Mouse (Mus musculus) forebrain, embryonic 14.5 days (tissue): ENCODE data around the gene Acox2. TPM values are rescaled to one million over a fixed set of nuclear protein-coding genes. Genes with fewer than 3 reads are reported as not detected.

Experiments
- ATAC-seq: fragments of 200-750 bp; cut with Nextera tagmentation; 2 replicates; pipeline ENCODE4 v1.8.0; 2017; ENCODE audit warnings: mild to moderate bottlenecking, moderate library complexity
- DNase-seq: peaks from one replicate; pipeline ENCODE4 v3.0.0-alpha.2; 2015; ENCODE audit warnings: low spot score
- H3K27ac ChIP-seq: fragments of 300-500 bp; sonication (generic); 2 replicates; pipeline ENCODE4 v1.5.1; 2014; ENCODE audit warnings: low read depth, mild to moderate bottlenecking, control low read depth, low read length, moderate library complexity
- H3K27me3 ChIP-seq: fragments of 300-500 bp; sonication (generic); replicated peaks from 2 replicates; pipeline ENCODE4 v1.6.1; 2014; ENCODE audit warnings: low read length, control low read depth, mixed read lengths; ENCODE audit not compliant: control insufficient read depth, insufficient read depth
- H3K36me3 ChIP-seq: fragments of 300-500 bp; sonication (generic); 2 replicates; pipeline ENCODE4 v1.6.1; 2014; ENCODE audit warnings: low read length, control low read depth; ENCODE audit not compliant: control insufficient read depth, insufficient read depth
- H3K4me1 ChIP-seq: fragments of 300-500 bp; sonication (generic); 2 replicates; pipeline ENCODE4 v1.6.1; 2014; ENCODE audit warnings: antibody characterized with exemption, low read length, control low read depth; ENCODE audit not compliant: control insufficient read depth, insufficient read depth
- H3K4me2 ChIP-seq: fragments of 300-500 bp; sonication (generic); 2 replicates; pipeline ENCODE4 v1.6.1; 2014; ENCODE audit warnings: mild to moderate bottlenecking, control low read depth, low read length
- H3K4me3 ChIP-seq: fragments of 300-500 bp; sonication (generic); 2 replicates; pipeline ENCODE4 v1.5.1; 2014; ENCODE audit warnings: low read depth, low read length, control low read depth
- H3K9ac ChIP-seq: fragments of 300-500 bp; sonication (generic); 2 replicates; pipeline ENCODE4 v1.6.1; 2014; ENCODE audit warnings: mild to moderate bottlenecking, low read length, control low read depth, moderate library complexity
- H3K9me3 ChIP-seq: fragments of 300-500 bp; sonication (generic); replicated peaks from 2 replicates; pipeline ENCODE4 v1.6.1; 2016; ENCODE audit warnings: low read length, control low read depth, mixed read lengths; ENCODE audit not compliant: control insufficient read depth
- WGBS: fragments of 180-500 bp; shearing (Covaris S2); extraction: QIAGEN DNeasy Blood & Tissue Kit; methylation state at CpG from one replicate; pipeline ENCODE4 v1.1.7; 2014; 5-methylcytosine and 5-hydroxymethylcytosine counted together
- polyA plus RNA-seq: library from polyadenylated mRNA; unstranded; fragments of >200 nt; fragmentation: Nextera tagmentation; extraction: Ambion mirVana; gene quantifications from 2 replicates; pipeline ENCODE4 v1.2.1, GENCODE M21; 2014

The Acox2 gene
- polyA plus RNA-seq, 1 experiment from 2014 or later: not detected

DNA sequence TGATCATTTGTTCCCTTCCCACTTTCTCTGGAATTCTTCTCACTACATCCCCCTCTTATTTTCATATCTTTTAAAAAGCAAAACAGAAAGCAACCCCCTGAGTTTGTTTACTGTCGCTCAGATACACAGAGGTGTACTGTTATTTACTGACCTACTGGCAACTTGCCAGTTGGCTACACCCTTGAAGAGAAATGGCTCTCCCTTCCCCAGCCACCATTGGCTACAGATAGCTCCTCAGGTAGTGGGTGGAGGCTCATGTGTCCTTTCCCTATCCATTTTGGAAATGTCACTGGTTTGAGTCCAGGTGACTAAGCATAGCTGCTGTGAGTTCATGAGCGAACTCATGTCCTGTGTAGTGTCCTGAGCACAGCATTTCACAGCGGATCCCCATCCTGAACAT lies 57.4 kb downstream of the Acox2 start:
- Histone ChIP-seq H3K9ac (no peak overlapping the region), H3K4me2 (no peak overlapping the region), H3K9me3 (no peaks in the 10 kb centered on the region), H3K4me3 (no peak overlapping the region), H3K36me3 (no peaks in the 10 kb centered on the region), H3K27ac (no peak overlapping the region), H3K27me3 (no peaks in the 10 kb centered on the region), H3K4me1 (0 out of 2 replicates have a peak, but pooled peaks cover 3% of the 10 kb centered on the region)
- ATAC-seq: no peak
- 84% methylated on average over 3 of the region's 3 CpGs for WGBS
- DNase-seq: no peak

DNA sequence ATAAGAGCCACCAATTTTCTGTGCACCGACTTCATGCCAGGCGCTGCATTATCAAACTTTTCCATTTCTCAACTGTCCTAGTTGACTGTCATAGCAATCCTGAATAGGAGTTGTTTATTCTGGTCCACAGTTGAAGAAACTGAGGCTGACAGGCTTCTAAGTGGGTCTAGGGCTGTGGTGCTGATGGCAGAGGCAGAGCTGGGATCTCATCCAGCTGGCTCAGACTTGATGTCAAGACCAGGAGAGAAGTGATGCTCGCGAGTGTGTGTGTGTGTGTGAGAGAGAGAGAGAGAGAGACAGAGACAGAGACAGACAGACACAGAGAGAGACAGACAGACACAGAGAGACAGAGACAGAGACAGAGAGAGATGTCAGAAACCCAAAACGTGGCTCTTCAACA lies 58.4 kb downstream of the Acox2 start:
- Histone ChIP-seq H3K27ac (no peak overlapping the region), H3K4me2 (no peak overlapping the region), H3K36me3 (no peaks in the 10 kb centered on the region), H3K27me3 (no peaks in the 10 kb centered on the region), H3K9me3 (no peaks in the 10 kb centered on the region), H3K9ac (no peak overlapping the region), H3K4me1 (0 out of 2 replicates have a peak, but pooled peaks cover 3% of the 10 kb centered on the region), H3K4me3 (no peak overlapping the region)
- ATAC-seq (no peak), DNase-seq (peak; percentile 44)
- 60% methylated on average over 5 of the region's 5 CpGs for WGBS

DNA sequence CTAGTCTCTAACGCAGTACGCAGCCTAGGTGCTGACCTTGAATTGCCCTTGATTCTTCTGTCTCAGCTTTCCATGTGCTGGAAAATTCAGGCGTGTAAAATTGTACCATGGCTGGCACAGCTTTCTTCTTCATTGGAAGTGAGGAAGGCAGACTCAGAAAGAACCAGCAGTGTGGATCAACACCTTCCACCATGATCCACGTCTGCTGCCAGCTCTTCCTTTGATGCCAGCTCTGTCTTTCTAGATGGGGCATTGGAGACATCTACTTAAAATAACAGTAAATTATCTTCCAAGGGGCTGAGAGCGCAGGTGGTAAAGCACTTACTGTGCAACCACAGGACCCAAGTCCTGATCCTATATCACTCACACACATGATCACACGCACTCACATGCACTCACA lies 66.4 kb downstream of the Acox2 start:
- Histone ChIP-seq H3K4me3 (no peak overlapping the region), H3K27ac (no peak overlapping the region), H3K4me1 (no peaks in the 10 kb centered on the region), H3K36me3 (no peaks in the 10 kb centered on the region), H3K9me3 (no peaks in the 10 kb centered on the region), H3K27me3 (no peaks in the 10 kb centered on the region), H3K9ac (no peak overlapping the region), H3K4me2 (no peak overlapping the region)
- DNase-seq (no peak), ATAC-seq (no peak)
- WGBS: 82% methylated on average over 6 of the region's 6 CpGs

DNA sequence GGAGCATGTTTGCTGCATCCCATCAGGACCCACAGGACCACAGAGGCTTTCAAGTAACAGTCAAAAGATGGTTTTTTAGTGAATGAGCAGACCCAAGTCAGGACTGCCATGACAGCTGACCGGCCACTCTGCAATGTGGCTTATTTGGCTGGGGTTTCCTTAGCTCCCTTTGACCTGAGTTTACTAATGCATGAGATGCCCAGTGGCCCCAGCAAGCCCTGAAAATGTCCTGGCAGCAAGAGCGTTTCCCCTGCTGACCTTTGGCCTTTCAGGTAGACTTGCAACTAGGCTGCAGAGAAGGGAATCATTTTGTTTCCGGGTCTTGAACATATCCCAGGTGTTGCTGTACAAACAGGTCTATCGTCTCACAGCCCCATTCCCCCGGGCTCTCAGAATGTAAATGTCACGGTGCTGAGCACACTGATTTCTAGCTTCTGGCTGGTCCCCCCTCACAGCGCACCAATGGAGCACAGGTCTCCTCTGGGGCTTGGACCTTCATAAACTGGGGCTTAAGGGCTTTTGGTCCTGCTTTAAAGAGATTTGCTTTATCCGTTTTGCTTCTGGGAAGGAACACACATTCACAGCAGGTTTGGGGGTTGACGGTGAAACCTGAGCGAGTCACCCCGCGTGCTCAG lies 67.7 kb downstream of the Acox2 start:
- H3K9me3 ChIP-seq: no peaks in the 10 kb centered on the region
- H3K36me3 ChIP-seq: no peaks in the 10 kb centered on the region
- no peak overlapping the region for H3K27ac ChIP-seq
- H3K4me1 ChIP-seq: 0 out of 2 replicates have a peak, but pooled peaks cover 3% of the 10 kb centered on the region
- DNase-seq (no peak), ATAC-seq (no peak)
- H3K4me2 ChIP-seq: no peak overlapping the region
- 85% methylated on average over 12 of the region's 12 CpGs for WGBS
- no peak overlapping the region for H3K9ac ChIP-seq
- no peaks in the 10 kb centered on the region for H3K27me3 ChIP-seq
- no peak overlapping the region for H3K4me3 ChIP-seq

DNA sequence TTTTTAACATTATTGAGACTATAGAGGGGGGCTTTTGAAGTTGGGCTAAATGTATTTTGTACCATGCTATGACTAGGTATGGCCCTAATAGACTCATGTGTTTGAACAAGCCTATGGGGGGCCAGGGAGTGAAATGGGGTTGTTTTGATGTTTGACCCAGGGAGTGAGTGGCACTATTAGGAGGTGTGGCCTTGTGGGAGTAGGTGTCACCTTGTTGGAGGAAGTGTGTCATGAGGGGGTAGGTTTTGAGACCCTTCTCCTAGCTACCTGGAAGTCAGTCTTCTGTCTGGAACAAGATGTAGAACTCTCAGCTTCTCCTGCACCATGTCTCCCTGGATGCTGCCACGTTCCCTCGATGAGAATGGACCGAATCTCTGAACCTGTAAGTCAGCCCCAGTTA lies 68.6 kb downstream of the Acox2 start:
- H3K9me3 ChIP-seq: no peaks in the 10 kb centered on the region
- H3K27ac ChIP-seq: no peak overlapping the region
- no peak overlapping the region for H3K9ac ChIP-seq
- no peaks in the 10 kb centered on the region for H3K27me3 ChIP-seq
- no peak overlapping the region for H3K4me3 ChIP-seq
- 95% methylated on average over 3 of the region's 3 CpGs for WGBS
- DNase-seq (no peak), ATAC-seq (no peak)
- H3K36me3 ChIP-seq: no peaks in the 10 kb centered on the region
- H3K4me1 ChIP-seq: 0 out of 2 replicates have a peak, but pooled peaks cover 3% of the 10 kb centered on the region
- no peak overlapping the region for H3K4me2 ChIP-seq

DNA sequence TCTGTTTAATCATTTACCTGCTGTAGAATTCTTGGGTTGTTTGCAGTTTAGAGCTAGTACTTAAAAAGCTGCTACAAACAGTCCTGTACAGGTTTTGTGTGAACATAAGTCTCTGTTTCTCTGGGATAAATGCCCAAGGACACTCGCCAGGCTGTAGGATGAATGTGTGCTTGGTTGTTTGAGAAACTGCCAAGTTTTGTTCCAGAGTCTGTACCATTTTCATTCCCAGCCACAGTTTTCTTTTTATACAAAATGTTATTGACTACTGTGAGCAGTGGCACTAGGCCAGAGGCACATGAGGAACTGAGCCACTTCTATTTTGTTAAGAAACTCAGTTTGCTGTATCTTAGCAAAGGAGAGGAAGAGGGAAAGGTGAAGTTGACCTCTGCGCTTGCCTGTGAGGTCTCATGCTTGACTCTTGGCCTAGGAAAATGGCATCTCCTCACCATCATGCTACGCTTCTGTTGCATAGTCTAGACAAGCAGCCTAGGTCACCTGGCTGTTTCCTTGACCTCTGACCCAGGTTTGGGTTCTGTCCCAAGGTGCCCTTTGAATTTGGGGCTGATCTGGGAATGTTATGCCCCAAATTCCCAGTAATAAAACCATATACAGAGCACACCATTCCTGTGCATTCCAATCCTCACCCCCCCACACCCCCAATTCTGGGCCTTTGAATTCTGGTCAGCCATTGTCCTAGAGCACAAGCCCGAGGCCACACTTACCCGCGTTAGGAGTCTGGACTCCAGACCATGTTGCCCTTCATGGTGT lies 72.7 kb downstream of the Acox2 start:
- Histone ChIP-seq H3K27ac (no peak overlapping the region), H3K9ac (no peak overlapping the region), H3K4me2 (no peak overlapping the region), H3K4me1 (0 out of 2 replicates have a peak, but pooled peaks cover 3% of the 10 kb centered on the region), H3K9me3 (no peaks in the 10 kb centered on the region), H3K4me3 (no peak overlapping the region), H3K27me3 (no peaks in the 10 kb centered on the region), H3K36me3 (no peaks in the 10 kb centered on the region)
- 83% methylated on average over 6 of the region's 6 CpGs for WGBS
- DNase-seq (peak; percentile 73), ATAC-seq (no peak; the same call in 1 of the 2 replicates)

DNA sequence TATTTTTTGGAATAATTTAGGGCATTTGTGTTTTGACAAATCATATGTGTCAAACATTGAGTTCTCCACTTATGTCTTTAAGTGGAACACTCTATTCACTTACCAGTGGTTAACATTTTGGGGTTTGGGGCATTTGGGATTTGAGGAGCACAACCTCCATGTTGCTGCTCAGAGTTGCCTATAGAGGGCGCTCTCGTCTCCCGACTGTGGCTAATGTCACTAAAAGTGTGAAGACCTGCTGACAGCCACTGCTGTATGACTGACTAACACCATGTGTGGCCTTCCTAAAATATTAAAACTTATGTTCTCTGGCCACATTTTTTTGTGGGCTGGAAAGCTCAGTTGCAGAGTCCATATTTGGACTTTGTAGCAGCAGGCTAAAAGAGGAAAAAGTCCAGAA lies 75.8 kb downstream of the Acox2 start:
- Histone ChIP-seq H3K4me2 (no peak overlapping the region), H3K4me3 (no peak overlapping the region), H3K27me3 (no peaks in the 10 kb centered on the region), H3K9ac (no peak overlapping the region), H3K4me1 (0 out of 2 replicates have a peak, but pooled peaks cover 3% of the 10 kb centered on the region), H3K9me3 (no peaks in the 10 kb centered on the region), H3K27ac (no peak overlapping the region), H3K36me3 (no peaks in the 10 kb centered on the region)
- ATAC-seq (no peak), DNase-seq (no peak)
- WGBS: 58% methylated on average over 3 of the region's 3 CpGs

DNA sequence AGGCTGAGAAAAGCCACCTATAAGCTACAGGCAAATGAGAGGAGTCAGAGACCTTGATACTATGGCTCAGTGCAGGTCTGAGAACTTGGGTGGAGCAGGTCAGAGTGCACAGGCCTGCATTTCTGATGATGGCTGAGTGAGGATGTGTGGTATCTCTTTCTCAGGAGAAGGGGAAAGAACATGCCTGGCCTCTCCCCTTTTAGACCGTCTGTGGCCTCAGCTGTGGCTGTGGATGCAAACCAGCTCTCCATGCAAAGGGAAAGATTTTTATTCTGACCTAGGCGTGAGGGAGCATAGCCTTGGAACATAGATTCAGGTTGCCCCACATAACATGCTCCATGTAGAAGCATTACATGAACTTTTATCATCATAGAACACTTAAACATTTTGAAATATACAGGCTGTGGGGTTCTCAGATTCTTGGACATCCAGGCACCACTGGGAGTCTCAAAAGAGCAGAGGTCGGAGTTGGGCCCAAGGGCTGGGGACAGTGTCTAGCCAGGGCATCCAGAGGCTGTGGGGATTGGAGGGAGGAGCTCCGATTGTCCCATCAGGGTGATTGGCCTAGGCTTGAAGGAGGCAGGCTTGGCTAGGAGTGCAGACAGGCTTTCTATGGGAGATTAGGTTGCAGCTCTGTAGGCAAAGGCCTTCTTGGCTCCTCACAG lies 78.7 kb downstream of the Acox2 start:
- Histone ChIP-seq H3K9ac (no peak overlapping the region), H3K36me3 (no peaks in the 10 kb centered on the region), H3K4me3 (no peak overlapping the region), H3K27ac (no peak overlapping the region), H3K4me2 (no peak overlapping the region), H3K27me3 (no peaks in the 10 kb centered on the region), H3K4me1 (no peaks in the 10 kb centered on the region), H3K9me3 (no peaks in the 10 kb centered on the region)
- 81% methylated on average over 4 of the region's 4 CpGs for WGBS
- ATAC-seq (no peak), DNase-seq (no peak)

DNA sequence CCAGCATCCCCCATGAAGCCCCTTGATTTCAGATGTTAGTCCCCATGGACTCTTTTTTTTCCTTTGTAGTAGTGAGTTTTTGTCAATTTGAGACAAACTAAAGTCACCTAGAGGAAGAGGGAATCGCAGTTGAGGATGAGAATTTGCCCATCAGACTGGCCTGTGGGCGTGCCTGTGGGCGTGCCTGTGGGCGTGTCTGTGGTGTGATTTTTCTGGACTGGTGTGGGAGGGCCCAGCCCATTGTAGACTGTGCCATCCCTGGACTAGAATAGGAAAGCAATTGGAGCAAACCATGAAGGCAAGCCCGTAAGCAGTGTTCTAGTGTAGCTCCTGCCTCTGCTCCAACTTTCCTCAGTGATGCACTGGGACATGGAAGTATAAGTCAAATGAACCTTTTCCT lies 82.9 kb downstream of the Acox2 start:
- Histone ChIP-seq H3K9me3 (no peaks in the 10 kb centered on the region), H3K27me3 (no peaks in the 10 kb centered on the region), H3K4me2 (no peak overlapping the region), H3K4me1 (peaks cover 6% of the 10 kb centered on the region), H3K4me3 (no peak overlapping the region), H3K27ac (no peak overlapping the region), H3K9ac (no peak overlapping the region), H3K36me3 (no peaks in the 10 kb centered on the region)
- 41% methylated on average over 5 of the region's 5 CpGs for WGBS
- no peak for DNase-seq
- no peak for ATAC-seq
